Mouse (Mus musculus): Measurements from ENCODE around the gene Tenm4. TPM values are rescaled to one million over a fixed set of nuclear protein-coding genes. Genes with fewer than 3 reads are reported as not detected.

The Tenm4 gene
- total and polyA plus RNA-seq, 3 experiments, result 0.03 to 0.26 (median 0.04) TPM

DNA sequence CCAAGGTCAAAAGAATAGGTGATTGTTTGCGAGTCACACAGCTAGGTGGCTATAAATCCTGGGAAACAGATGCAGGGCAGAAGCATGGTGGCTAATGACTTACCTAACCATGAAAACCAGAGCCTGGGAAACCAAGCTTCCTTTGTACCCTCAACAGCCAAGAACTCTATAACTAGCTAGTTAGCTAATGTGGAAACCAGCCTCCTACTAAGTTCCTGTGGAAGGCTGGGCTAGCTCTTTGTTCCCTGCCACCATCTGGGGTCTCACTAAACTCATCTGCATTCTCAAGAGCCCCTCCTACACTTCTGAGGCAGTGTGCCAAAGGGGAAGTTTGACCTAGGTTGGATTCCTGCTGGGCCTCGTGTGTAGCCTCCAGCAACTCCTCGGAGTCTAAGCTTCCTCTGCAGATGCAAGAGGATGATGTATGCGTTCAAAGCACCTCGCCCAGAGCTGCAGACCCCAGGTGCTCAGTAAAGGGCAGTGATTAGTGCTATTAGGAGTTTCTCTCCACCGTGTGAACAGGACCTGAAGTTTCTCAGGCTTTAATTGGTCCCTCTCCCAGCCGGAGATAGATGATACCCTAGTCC, 719.1 kb downstream of the Tenm4 start:
- Histone ChIP-seq H3K27me3 (replicated peaks) (no peaks in the 10 kb centered on the region), H3K27ac (ENCODE audit: insufficient read depth, low read depth) (no peak overlapping the region), H3K9me3 (replicated peaks; ENCODE audit: low read length) (no peaks in the 10 kb centered on the region), H3K9ac (ENCODE audit: insufficient read depth, low read depth) (no peak overlapping the region), H3K4me3 (replicated peaks in 1 of 3; ENCODE audit: low read depth in 2 of 3, low read length in 2 of 3, poor library complexity in 1 of 3) (no peak overlapping the region), H3K79me2 (replicated peaks; ENCODE audit: control insufficient read depth, extremely low read depth, insufficient read depth, poor library complexity, severe bottlenecking) (no peaks in the 10 kb centered on the region), H3K4me2 (ENCODE audit: insufficient read depth, low read depth, poor library complexity, severe bottlenecking) (no peak overlapping the region), H3K36me3 (replicated peaks in 1 of 2; ENCODE audit: control insufficient read depth in 1 of 2, insufficient read depth in 1 of 2, low read length in 1 of 2) (no peaks in the 10 kb centered on the region), H3K4me1 (ENCODE audit: control insufficient read depth in 1 of 2, insufficient read depth in 2 of 2) (peaks cover 0 to 10% of the 10 kb centered on the region in 2 experiments; a peak in 2 of 4 replicates)
- dilution Hi-C loops (cut with MboI; ENCODE audit: extremely low pct_ligation_motif_present, extremely low pct_unique_long_range_greater_than_20kb, low sequenced_read_pairs), result no loop called here
- no peak for TF ChIP-seq ELF1 (IDR thresholded peaks at IDR 0.05; ENCODE audit: low read depth, low read length)
- no peak for TF ChIP-seq E2F4 (IDR thresholded peaks at IDR 0.05; ENCODE audit: insufficient replicate concordance, low read depth, low read length)
- no peak for TF ChIP-seq RAD21 (IDR thresholded peaks at IDR 0.05; ENCODE audit: low read depth, low read length)
- TF ChIP-seq MYC (IDR thresholded peaks at IDR 0.05; ENCODE audit: low read depth, low read length), result no peak
- TF ChIP-seq PAX5 (IDR thresholded peaks at IDR 0.05; ENCODE audit: low read length), result no peak
- TF ChIP-seq USF2 (conservative IDR thresholded peaks at IDR 0.05; ENCODE audit: low read depth, low read length), result no peak
- TF ChIP-seq MEF2A (IDR thresholded peaks at IDR 0.05; ENCODE audit: borderline replicate concordance, low read depth, low read length), result no peak
- no peak for TF ChIP-seq TBP (conservative IDR thresholded peaks at IDR 0.05; ENCODE audit: low read depth, low read length)
- no peak for TF ChIP-seq MAZ (IDR thresholded peaks at IDR 0.05; ENCODE audit: low read depth, low read length)
- TF ChIP-seq CTCF (conservative IDR thresholded peaks at IDR 0.05 in 1 of 2, IDR thresholded peaks at IDR 0.05 in 1 of 2; ENCODE audit: low read depth in 2 of 2, low read length in 2 of 2), result no peak
- no peak for TF ChIP-seq BHLHE40 (IDR thresholded peaks at IDR 0.05; ENCODE audit: low read depth, low read length)
- TF ChIP-seq GABPA (IDR thresholded peaks at IDR 0.05; ENCODE audit: insufficient replicate concordance, low read depth, low read length), result no peak
- no peak for TF ChIP-seq ETS1 (conservative IDR thresholded peaks at IDR 0.05; ENCODE audit: low read depth, low read length)
- no peak for TF ChIP-seq SMC3 (IDR thresholded peaks at IDR 0.05; ENCODE audit: low read depth, low read length)
- TF ChIP-seq KAT2A (IDR thresholded peaks at IDR 0.05; ENCODE audit: insufficient replicate concordance, low read length), result no peak
- no peak for TF ChIP-seq POLR2AphosphoS2 (IDR thresholded peaks at IDR 0.05; ENCODE audit: low read depth, low read length)
- TF ChIP-seq RCOR1 (conservative IDR thresholded peaks at IDR 0.05; ENCODE audit: low read depth, low read length), result no peak
- no peak for TF ChIP-seq NRF1 (IDR thresholded peaks at IDR 0.05; ENCODE audit: low read depth, low read length)
- no peak for TF ChIP-seq ZNF384 (IDR thresholded peaks at IDR 0.05; ENCODE audit: low read depth, low read length)
- in situ Hi-C loops (cut with MboI; ENCODE audit: low pct_ligation_motif_present, low pct_unique_long_range_greater_than_20kb, low sequenced_read_pairs), result no loop called here
- no peak for DNase-seq (ENCODE audit: extremely low read depth)

DNA sequence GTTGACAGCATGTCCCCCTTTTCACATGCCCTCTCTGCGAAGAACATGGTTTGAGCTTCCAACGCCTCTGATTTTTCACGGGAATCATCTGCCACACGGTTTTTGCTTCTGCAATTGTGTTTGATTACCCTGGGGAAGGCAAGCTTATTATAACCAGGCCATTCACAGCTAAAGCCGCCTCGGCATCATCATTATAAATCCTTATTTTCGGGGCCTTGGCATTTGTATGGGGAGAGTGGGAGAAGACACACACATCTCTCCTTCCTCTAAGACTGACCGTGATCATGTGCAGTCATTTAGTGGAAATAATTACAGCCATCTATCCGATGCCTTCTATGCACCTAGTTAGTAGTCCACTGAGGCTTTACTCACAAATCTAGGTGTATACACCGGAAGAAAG, 719.9 kb downstream of the Tenm4 start:
- H3K4me2 ChIP-seq (ENCODE audit: insufficient read depth, low read depth, poor library complexity, severe bottlenecking), result no peak overlapping the region
- H3K27ac ChIP-seq (ENCODE audit: insufficient read depth, low read depth), result no peak overlapping the region
- no peak overlapping the region for H3K9ac ChIP-seq (ENCODE audit: insufficient read depth, low read depth)
- peaks cover 0 to 6% of the 10 kb centered on the region in 2 experiments; a peak in 2 of 4 replicates for H3K4me1 ChIP-seq (ENCODE audit: control insufficient read depth in 1 of 2, insufficient read depth in 2 of 2)
- no peaks in the 10 kb centered on the region for H3K79me2 ChIP-seq (replicated peaks; ENCODE audit: control insufficient read depth, extremely low read depth, insufficient read depth, poor library complexity, severe bottlenecking)
- DNase-seq (ENCODE audit: extremely low read depth), result no peak
- H3K27me3 ChIP-seq (replicated peaks), result no peaks in the 10 kb centered on the region
- H3K9me3 ChIP-seq (replicated peaks; ENCODE audit: low read length), result no peaks in the 10 kb centered on the region
- H3K4me3 ChIP-seq (replicated peaks in 1 of 3; ENCODE audit: low read depth in 2 of 3, low read length in 2 of 3, poor library complexity in 1 of 3), result no peak overlapping the region
- dilution Hi-C loops (cut with MboI; ENCODE audit: extremely low pct_ligation_motif_present, extremely low pct_unique_long_range_greater_than_20kb, low sequenced_read_pairs) (no loop called here), in situ Hi-C loops (cut with MboI; ENCODE audit: low pct_ligation_motif_present, low pct_unique_long_range_greater_than_20kb, low sequenced_read_pairs) (no loop called here)
- H3K36me3 ChIP-seq (replicated peaks in 1 of 2; ENCODE audit: control insufficient read depth in 1 of 2, insufficient read depth in 1 of 2, low read length in 1 of 2), result no peaks in the 10 kb centered on the region
- TF ChIP-seq TBP (conservative IDR thresholded peaks at IDR 0.05; ENCODE audit: low read depth, low read length), result no peak
- no peak for TF ChIP-seq MAZ (IDR thresholded peaks at IDR 0.05; ENCODE audit: low read depth, low read length)
- TF ChIP-seq MYC (IDR thresholded peaks at IDR 0.05; ENCODE audit: low read depth, low read length), result no peak
- no peak for TF ChIP-seq PAX5 (IDR thresholded peaks at IDR 0.05; ENCODE audit: low read length)
- TF ChIP-seq MEF2A (IDR thresholded peaks at IDR 0.05; ENCODE audit: borderline replicate concordance, low read depth, low read length), result no peak
- no peak for TF ChIP-seq GABPA (IDR thresholded peaks at IDR 0.05; ENCODE audit: insufficient replicate concordance, low read depth, low read length)

Data from CH12.LX (cell line).